Mouse (Mus musculus) midbrain, postnatal 0 days (tissue): ENCODE measurements at regions not wholly inside any gene's neighbourhood (a gene's known extent, or its start where the extent isn't known, plus 50 kb on each side); places are given as distances from the start of the nearest gene placed in this dataset.
A peak's percentile ranks its signal among the peaks of the same experiment; 100 is the strongest.

Source experiments
- ATAC-seq: fragments of 200-750 bp; cut with Nextera tagmentation; 2 replicates; pipeline ENCODE4 v1.8.0; 2017; ENCODE audit warnings: moderate number of reproducible peaks, mild to moderate bottlenecking, moderate TSS enrichment, moderate library complexity; ENCODE audit not compliant: low FRiP score
- DNase-seq: peaks from one replicate; pipeline ENCODE4 v3.0.0-alpha.2; 2015; ENCODE audit warnings: low spot score
- H3K27ac ChIP-seq: fragments of 300-500 bp; sonication (generic); 2 replicates; pipeline ENCODE4 v1.5.1; 2014; ENCODE audit warnings: low read depth, mild to moderate bottlenecking, low read length, mixed read lengths
- H3K27me3 ChIP-seq: fragments of 300-500 bp; sonication (generic); 2 replicates; pipeline ENCODE4 v1.6.1; 2014; ENCODE audit warnings: low read length, control low read depth, mixed read lengths; ENCODE audit not compliant: insufficient read depth
- H3K36me3 ChIP-seq: fragments of 300-500 bp; sonication (generic); 2 replicates; pipeline ENCODE4 v1.6.1; 2014; ENCODE audit warnings: low read length, control low read depth, mixed read lengths; ENCODE audit not compliant: insufficient read depth
- H3K4me1 ChIP-seq: fragments of 300-500 bp; sonication (generic); 2 replicates; pipeline ENCODE4 v1.6.1; 2014; ENCODE audit warnings: mild to moderate bottlenecking, control low read depth, antibody characterized with exemption, low read length, mixed read lengths; ENCODE audit not compliant: insufficient read depth
- H3K4me2 ChIP-seq: fragments of 300-500 bp; sonication (generic); 2 replicates; pipeline ENCODE4 v1.6.1; 2014; ENCODE audit warnings: low read depth, mild to moderate bottlenecking, low read length, mixed read lengths; ENCODE audit not compliant: poor library complexity, severe bottlenecking
- H3K4me3 ChIP-seq: fragments of 300-500 bp; sonication (generic); 2 replicates; pipeline ENCODE4 v1.5.1; 2014; ENCODE audit warnings: low read depth, mild to moderate bottlenecking, low read length, moderate library complexity
- H3K9ac ChIP-seq: fragments of 300-500 bp; sonication (generic); replicated peaks from 2 replicates; pipeline ENCODE4 v1.6.1; 2014; ENCODE audit warnings: mild to moderate bottlenecking, low read length, moderate library complexity, mixed read lengths; ENCODE audit not compliant: poor library complexity, severe bottlenecking
- H3K9me3 ChIP-seq: fragments of 300-500 bp; sonication (generic); 2 replicates; pipeline ENCODE4 v1.6.1; 2016; ENCODE audit warnings: low read length, control low read depth
- CTCF ChIP-seq: IDR thresholded peaks from 2 replicates; pipeline ENCODE4 v1.5.1; 2016; ENCODE audit warnings: antibody characterized with exemption, mild to moderate bottlenecking
- WGBS: fragments of 180-500 bp; shearing (Covaris S2); extraction: QIAGEN DNeasy Blood & Tissue Kit; methylation state at CpG from one replicate; pipeline ENCODE4 v1.1.7; 2014; 5-methylcytosine and 5-hydroxymethylcytosine counted together

DNA sequence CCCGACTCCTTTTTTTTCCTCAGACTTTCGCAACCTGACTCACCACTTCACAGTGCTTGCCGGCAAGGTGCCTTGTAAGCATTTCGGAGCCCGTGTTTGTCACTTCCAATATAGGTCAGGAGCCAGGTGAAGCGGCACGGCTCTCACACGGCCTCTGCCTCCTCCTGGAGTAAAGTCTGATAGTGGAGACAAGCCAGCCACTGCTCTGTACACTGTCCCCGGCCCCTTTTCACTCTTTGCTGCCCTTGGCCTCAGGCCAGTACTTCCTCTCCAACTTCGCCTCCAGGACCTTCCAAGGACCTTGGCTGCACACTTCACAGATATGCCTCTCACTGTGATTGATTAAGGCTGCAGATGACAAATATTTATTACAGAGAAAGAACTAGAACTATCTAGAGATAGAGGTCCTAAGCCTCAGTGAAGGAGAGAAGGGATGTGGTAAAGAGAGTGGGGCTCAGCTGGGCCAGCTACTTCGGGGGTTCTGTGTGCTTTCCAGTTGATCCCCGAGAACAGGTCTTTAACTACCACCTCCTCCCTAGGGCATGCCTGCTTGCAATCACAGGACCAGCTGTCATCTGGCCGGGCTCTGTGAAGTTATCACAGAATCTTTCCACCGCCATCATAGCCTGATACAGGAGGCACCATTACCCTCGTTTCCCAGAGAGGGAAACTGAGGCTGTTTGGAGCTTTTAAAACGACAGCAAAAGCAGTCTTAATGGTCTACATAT lies 204.2 kb downstream of the Trim29 start:
- no peaks in the 10 kb centered on the region for H3K36me3 ChIP-seq
- 84% methylated on average over 16 of the region's 16 CpGs for WGBS
- no peak for ATAC-seq

GRCm38 (mm10) chr9:43520931-43521330 lies 210.3 kb downstream of the Trim29 start:
- Histone ChIP-seq H3K4me1 (no peaks in the 10 kb centered on the region), H3K27me3 (no peaks in the 10 kb centered on the region), H3K36me3 (no peaks in the 10 kb centered on the region), H3K9me3 (no peaks in the 10 kb centered on the region), H3K4me3 (no peak overlapping the region), H3K9ac (no peak overlapping the region), H3K27ac (no peak overlapping the region), H3K4me2 (no peak overlapping the region)
- WGBS: 94% methylated on average over 3 of the region's 3 CpGs
- TF ChIP-seq CTCF: no peak
- no peak for ATAC-seq
- no peak for DNase-seq

More for the DNA sequence above, 204.2 kb downstream of the Trim29 start:
- Histone ChIP-seq H3K27me3 (no peaks in the 10 kb centered on the region), H3K4me3 (no peak overlapping the region), H3K4me2 (no peak overlapping the region), H3K9me3 (no peaks in the 10 kb centered on the region), H3K4me1 (no peaks in the 10 kb centered on the region), H3K9ac (no peak overlapping the region), H3K27ac (no peak overlapping the region)
- DNase-seq: peak; percentile 42
- no peak for TF ChIP-seq CTCF

- no peaks in the 10 kb centered on the region for H3K36me3 ChIP-seq
- H3K4me3 ChIP-seq: no peak overlapping the region
- H3K27ac ChIP-seq: no peak overlapping the region
- H3K4me2 ChIP-seq: no peak overlapping the region
- peak; percentile 81 for DNase-seq
- no peaks in the 10 kb centered on the region for H3K9me3 ChIP-seq
- no peaks in the 10 kb centered on the region for H3K4me1 ChIP-seq
- H3K9ac ChIP-seq: no peak overlapping the region
- 46% methylated on average over 4 of the region's 4 CpGs for WGBS
- TF ChIP-seq CTCF: no peak
- H3K27me3 ChIP-seq: no peaks in the 10 kb centered on the region
- no peak for ATAC-seq
Measured at GRCm38 (mm10) chr9:43524947-43525565, 214.4 kb downstream of the Trim29 start.

DNA sequence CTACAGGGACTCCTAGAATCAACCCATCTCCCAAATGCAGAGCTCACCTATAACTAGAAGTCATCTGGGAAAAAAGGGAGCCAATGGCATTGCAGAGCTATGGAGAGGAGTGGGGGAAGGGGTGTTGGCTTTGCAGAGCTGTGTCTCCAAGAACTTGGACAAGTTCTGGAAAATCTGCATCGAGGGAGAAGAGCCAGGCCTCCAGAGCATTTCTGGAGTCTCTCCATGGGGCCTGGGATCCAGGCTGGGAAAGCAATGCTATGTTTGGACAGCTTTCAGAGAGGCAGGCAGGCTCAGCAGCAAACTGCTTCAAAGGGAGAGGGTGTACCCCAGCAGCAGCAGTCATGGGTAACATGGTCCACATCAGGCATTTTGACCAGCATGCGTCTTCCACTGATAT lies 211.6 kb upstream of the Nectin1 start:
- H3K36me3 ChIP-seq: no peaks in the 10 kb centered on the region
- DNase-seq (no peak), ATAC-seq (no peak)
- WGBS: 73% methylated on average over 2 of the region's 2 CpGs
- no peak overlapping the region for H3K4me3 ChIP-seq
- H3K4me2 ChIP-seq: no peak overlapping the region
- TF ChIP-seq CTCF: no peak
- no peak overlapping the region for H3K27ac ChIP-seq
- H3K4me1 ChIP-seq: no peaks in the 10 kb centered on the region
- no peak overlapping the region for H3K9ac ChIP-seq
- no peaks in the 10 kb centered on the region for H3K27me3 ChIP-seq
- no peaks in the 10 kb centered on the region for H3K9me3 ChIP-seq

DNA sequence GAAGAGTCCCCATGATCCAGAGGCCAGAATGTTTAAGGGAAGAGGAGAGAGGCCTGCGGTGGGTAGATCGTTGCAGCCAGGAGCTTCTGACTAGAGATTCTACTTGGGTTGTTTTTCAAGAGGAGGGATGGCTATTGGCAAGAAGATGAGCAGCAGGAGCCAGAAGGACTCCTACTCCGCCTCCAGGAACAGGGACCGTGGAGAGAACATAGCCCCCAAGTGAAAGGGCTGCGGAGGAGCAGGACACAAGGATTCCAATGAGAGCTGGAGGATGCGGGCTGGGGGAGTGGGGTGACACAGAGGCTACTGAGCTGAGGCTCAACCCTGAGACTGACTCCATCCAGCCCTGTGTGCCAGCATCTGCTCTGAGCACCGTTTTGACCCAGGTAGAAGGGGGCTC lies 207.8 kb upstream of the Nectin1 start:
- DNase-seq (no peak), ATAC-seq (no peak)
- TF ChIP-seq CTCF: no peak
- 88% methylated on average over 7 of the region's 7 CpGs for WGBS
- Histone ChIP-seq H3K4me3 (no peak overlapping the region), H3K27me3 (no peaks in the 10 kb centered on the region), H3K36me3 (no peaks in the 10 kb centered on the region), H3K9ac (no peak overlapping the region), H3K4me2 (no peak overlapping the region), H3K27ac (no peak overlapping the region), H3K9me3 (no peaks in the 10 kb centered on the region), H3K4me1 (no peaks in the 10 kb centered on the region)

- TF ChIP-seq CTCF: no peak
- Histone ChIP-seq H3K9ac (no peak overlapping the region), H3K36me3 (no peaks in the 10 kb centered on the region), H3K27me3 (no peaks in the 10 kb centered on the region), H3K4me1 (no peaks in the 10 kb centered on the region), H3K9me3 (no peaks in the 10 kb centered on the region), H3K27ac (no peak overlapping the region), H3K4me2 (no peak overlapping the region), H3K4me3 (no peak overlapping the region)
- ATAC-seq: no peak
- no peak for DNase-seq
- 96% methylated on average over 11 of the region's 11 CpGs for WGBS
Measured at GRCm38 (mm10) chr9:43537121-43537520, 206.7 kb upstream of the Nectin1 start.
